Mouse (Mus musculus) kidney, embryonic 16.5 days (tissue): ENCODE data around the gene Atxn7l1. TPM values are rescaled to one million over a fixed set of nuclear protein-coding genes. Genes with fewer than 3 reads are reported as not detected.

Source experiments
- ATAC-seq: fragments of 200-750 bp; cut with Nextera tagmentation; 2 replicates; pipeline ENCODE4 v1.8.0; 2017; ENCODE audit warnings: moderate TSS enrichment; ENCODE audit not compliant: low FRiP score, low TSS enrichment
- H3K27ac ChIP-seq: fragments of 300-500 bp; sonication (generic); 2 replicates; pipeline ENCODE4 v1.5.1; 2014; ENCODE audit warnings: low read length
- H3K27me3 ChIP-seq: fragments of 300-500 bp; sonication (generic); 2 replicates; pipeline ENCODE4 v1.6.1; 2014; ENCODE audit warnings: low read length, control low read depth, mixed read lengths; ENCODE audit not compliant: insufficient read depth
- H3K36me3 ChIP-seq: fragments of 300-500 bp; sonication (generic); 2 replicates; pipeline ENCODE4 v1.6.1; 2014; ENCODE audit warnings: low read length, control low read depth, mixed read lengths; ENCODE audit not compliant: insufficient read depth
- H3K4me1 ChIP-seq: fragments of 300-500 bp; sonication (generic); 2 replicates; pipeline ENCODE4 v1.6.1; 2014; ENCODE audit warnings: low read length, control low read depth, mixed read lengths; ENCODE audit not compliant: insufficient read depth
- H3K4me2 ChIP-seq: fragments of 300-500 bp; sonication (generic); replicated peaks from 2 replicates; pipeline ENCODE4 v1.6.1; 2014; ENCODE audit warnings: low read depth, low read length
- H3K4me3 ChIP-seq: fragments of 300-500 bp; sonication (generic); 2 replicates; pipeline ENCODE4 v1.5.1; 2014; ENCODE audit warnings: mild to moderate bottlenecking, low read length
- H3K9ac ChIP-seq: fragments of 300-500 bp; sonication (generic); replicated peaks from 2 replicates; pipeline ENCODE4 v1.6.1; 2014; ENCODE audit warnings: low read length
- H3K9me3 ChIP-seq: fragments of 300-500 bp; sonication (generic); 2 replicates; pipeline ENCODE4 v1.6.1; 2016; ENCODE audit warnings: low read length, control low read depth
- WGBS: fragments of 180-500 bp; shearing (Covaris S2); extraction: QIAGEN DNeasy Blood & Tissue Kit; methylation state at CpG from one replicate; pipeline ENCODE4 v1.1.7; 2014; 5-methylcytosine and 5-hydroxymethylcytosine counted together
- polyA plus RNA-seq: library from polyadenylated mRNA; unstranded; fragments of >200 nt; fragmentation: Nextera tagmentation; extraction: Ambion mirVana; gene quantifications from 2 replicates; pipeline ENCODE4 v1.2.1, GENCODE M21; 2015

Gene Atxn7l1
- polyA plus RNA-seq, 1 experiment from 2014 or later: 9.9 TPM

DNA sequence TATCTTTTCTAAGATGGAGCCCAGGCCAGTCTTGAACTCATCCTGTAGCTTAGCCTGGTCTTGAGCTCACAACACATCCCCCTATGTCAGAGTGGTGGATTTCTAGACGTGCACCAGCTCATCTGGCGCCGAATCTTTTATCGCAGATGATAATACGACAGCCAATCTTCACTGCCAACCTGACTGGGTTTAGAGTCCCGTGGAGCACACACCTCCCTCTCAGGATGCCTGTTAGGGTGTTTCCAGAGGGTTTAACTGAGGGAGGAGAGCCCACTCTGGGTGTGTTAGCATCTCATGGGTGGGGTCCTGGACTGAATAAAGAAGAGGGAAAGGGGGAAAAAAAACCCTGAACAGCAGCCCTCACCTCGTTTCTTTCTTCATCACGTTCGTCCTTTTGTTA is 124.9 kb downstream of the Atxn7l1 start:
- 80% methylated on average over 9 of the region's 9 CpGs for WGBS
- no peaks in the 10 kb centered on the region for H3K27me3 ChIP-seq
- H3K4me1 ChIP-seq: 0 out of 2 replicates have a peak, but pooled peaks cover 9% of the 10 kb centered on the region
- H3K27ac ChIP-seq: no peak overlapping the region; the same call in 1 of the 2 replicates
- no peaks in the 10 kb centered on the region for H3K36me3 ChIP-seq
- no peak overlapping the region for H3K9ac ChIP-seq
- H3K9me3 ChIP-seq: no peaks in the 10 kb centered on the region
- no peak overlapping the region for H3K4me2 ChIP-seq
- no peak for ATAC-seq
- no peak overlapping the region for H3K4me3 ChIP-seq

DNA sequence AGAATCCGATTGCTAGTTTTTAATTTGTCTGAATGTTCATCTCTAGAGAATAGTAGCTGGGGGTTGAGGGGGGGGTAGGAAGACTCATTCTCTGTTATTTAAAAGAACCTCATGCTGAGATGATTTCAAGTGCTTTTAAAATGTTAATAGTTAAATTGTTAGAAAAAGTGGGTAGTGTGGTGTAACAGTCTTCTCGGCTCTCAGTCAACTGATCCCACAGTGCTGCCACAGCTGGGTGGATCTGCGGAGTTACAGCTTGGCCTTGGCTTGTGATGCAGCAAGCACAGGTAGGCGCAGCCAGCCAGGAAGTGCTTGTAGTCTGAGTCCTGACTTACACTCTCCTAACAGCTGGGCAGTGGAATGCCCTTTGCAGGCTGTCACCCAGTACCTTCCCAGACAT is 125.7 kb downstream of the Atxn7l1 start:
- Histone ChIP-seq H3K4me2 (no peak overlapping the region), H3K27ac (no peak overlapping the region), H3K27me3 (no peaks in the 10 kb centered on the region), H3K4me1 (0 out of 2 replicates have a peak, but pooled peaks cover 3% of the 10 kb centered on the region), H3K9me3 (no peaks in the 10 kb centered on the region), H3K36me3 (no peaks in the 10 kb centered on the region), H3K4me3 (no peak overlapping the region), H3K9ac (no peak overlapping the region)
- WGBS: 75% methylated on average over 4 of the region's 4 CpGs
- ATAC-seq: no peak

DNA sequence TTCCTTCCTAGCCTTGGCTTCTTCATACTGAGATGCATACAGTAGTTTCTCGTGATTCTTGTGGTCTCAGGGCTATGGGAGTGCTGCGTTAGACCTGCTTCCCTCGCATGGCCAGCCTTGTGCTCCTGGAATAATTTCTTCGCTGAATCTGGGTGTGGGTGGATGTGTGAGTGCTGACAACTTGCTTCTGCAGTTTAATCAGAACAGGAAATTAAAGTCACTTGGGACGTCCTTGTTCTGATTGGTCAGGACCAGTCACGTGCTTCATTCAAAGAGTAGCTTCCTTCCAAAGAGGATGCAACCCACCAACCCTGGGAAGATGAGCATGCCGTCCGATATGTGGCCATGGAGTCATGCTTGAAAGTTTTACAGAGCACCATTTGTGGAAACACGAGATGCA is 126.2 kb downstream of the Atxn7l1 start:
- 85% methylated on average over 9 of the region's 9 CpGs for WGBS
- Histone ChIP-seq H3K9me3 (no peaks in the 10 kb centered on the region), H3K27ac (no peak overlapping the region), H3K4me1 (no peaks in the 10 kb centered on the region), H3K4me3 (no peak overlapping the region), H3K36me3 (no peaks in the 10 kb centered on the region), H3K27me3 (no peaks in the 10 kb centered on the region), H3K9ac (no peak overlapping the region), H3K4me2 (no peak overlapping the region)
- no peak for ATAC-seq

DNA sequence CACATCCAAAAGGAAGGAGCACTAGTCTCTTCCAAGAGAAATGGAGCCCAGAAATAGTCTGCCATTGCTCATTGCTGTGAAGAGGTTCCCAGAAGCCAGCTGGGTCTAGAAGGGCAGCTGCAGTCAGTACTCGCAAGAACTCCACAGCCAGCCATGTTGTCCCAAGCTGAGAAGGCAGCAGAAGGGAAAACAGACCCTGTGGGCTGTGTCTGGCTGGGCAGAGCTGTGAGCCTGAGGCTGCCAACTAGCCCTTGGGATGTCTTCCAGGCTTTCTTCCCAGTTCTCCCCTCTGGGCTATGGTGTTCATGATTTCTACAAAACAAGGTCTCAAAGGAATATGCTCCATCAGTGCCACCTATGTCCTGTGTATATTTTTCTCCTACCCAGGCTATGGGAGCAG is 128.5 kb downstream of the Atxn7l1 start:
- no peak overlapping the region for H3K4me3 ChIP-seq
- H3K9ac ChIP-seq: no peak overlapping the region
- WGBS: 95% methylated on average over 1 of the region's 1 CpGs
- no peaks in the 10 kb centered on the region for H3K27me3 ChIP-seq
- no peak overlapping the region for H3K4me2 ChIP-seq
- no peaks in the 10 kb centered on the region for H3K36me3 ChIP-seq
- no peaks in the 10 kb centered on the region for H3K4me1 ChIP-seq
- H3K9me3 ChIP-seq: no peaks in the 10 kb centered on the region
- ATAC-seq: no peak
- no peak overlapping the region for H3K27ac ChIP-seq

DNA sequence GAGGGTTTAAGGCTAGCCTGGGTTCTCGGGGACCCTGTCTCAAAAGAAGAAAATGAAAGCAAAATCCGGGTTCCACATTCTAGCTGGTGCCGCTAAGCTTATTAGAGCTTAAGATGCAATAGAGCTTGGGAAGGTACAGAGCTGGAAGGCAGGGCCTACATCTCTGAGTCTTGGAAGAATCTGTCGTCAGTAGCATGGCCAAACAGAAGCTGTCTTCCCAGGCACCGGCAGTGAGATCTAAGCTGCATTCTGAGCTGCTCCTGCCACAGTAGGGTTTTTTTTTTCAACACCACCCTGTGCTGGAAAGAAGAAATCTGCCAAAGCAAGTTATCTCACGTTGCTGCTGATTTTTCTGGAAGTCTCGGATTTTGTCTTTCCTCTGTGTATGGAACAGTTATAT is 129.9 kb downstream of the Atxn7l1 start:
- Histone ChIP-seq H3K27me3 (no peaks in the 10 kb centered on the region), H3K9me3 (no peaks in the 10 kb centered on the region), H3K36me3 (no peaks in the 10 kb centered on the region), H3K4me2 (no peak overlapping the region), H3K27ac (no peak overlapping the region), H3K4me3 (no peak overlapping the region), H3K4me1 (no peaks in the 10 kb centered on the region), H3K9ac (no peak overlapping the region)
- ATAC-seq: no peak
- WGBS: 76% methylated on average over 7 of the region's 7 CpGs

DNA sequence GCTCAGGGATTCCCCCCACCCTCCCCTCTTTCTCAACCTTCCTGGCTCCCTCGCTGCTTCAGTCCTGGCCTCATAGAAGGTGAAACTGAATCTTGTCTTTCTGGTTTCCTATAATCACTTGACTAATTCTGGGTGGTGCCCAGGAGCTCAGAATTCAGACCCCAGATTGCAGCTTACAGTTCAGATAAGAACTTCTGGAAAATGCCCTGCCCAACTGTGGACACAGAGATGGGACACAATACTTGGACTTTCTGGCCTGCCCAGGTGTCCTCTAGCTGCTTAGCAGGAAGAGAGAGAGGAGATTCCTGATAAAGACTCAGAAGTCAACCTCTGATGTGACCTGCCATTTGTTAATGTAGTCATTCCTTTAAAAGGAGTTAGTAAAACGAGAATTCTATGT is 131.7 kb downstream of the Atxn7l1 start:
- Histone ChIP-seq H3K4me2 (no peak overlapping the region), H3K36me3 (no peaks in the 10 kb centered on the region), H3K27me3 (no peaks in the 10 kb centered on the region), H3K27ac (0 out of 2 replicates have a peak overlapping the region, but pooled peaks have one; percentile 1), H3K4me1 (no peaks in the 10 kb centered on the region), H3K9me3 (no peaks in the 10 kb centered on the region), H3K9ac (no peak overlapping the region), H3K4me3 (no peak overlapping the region)
- 59% methylated on average over 2 of the region's 2 CpGs for WGBS
- ATAC-seq: no peak

DNA sequence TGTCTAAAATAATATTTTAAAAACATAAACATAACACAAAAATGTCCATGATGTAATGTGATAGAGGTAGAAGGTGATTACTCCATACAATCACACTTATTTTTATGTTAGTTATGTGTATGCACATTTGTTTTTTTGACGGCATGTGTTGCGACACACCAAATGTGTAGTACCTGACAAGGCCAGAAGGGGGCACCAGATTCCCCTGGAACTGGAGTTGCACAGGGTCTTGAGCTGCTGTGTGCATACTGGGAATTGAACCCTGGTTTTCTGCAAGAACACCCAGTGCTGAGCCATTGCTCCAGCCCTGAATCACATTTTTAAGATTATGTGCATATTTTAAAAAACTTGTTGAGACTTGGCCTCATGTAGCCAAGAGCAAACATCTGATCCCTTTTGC is 133.3 kb downstream of the Atxn7l1 start:
- H3K4me2 ChIP-seq: no peak overlapping the region
- H3K9me3 ChIP-seq: no peaks in the 10 kb centered on the region
- no peak overlapping the region for H3K4me3 ChIP-seq
- no peak overlapping the region for H3K27ac ChIP-seq
- no peaks in the 10 kb centered on the region for H3K27me3 ChIP-seq
- ATAC-seq: no peak
- WGBS: 36% methylated on average over 2 of the region's 2 CpGs
- H3K4me1 ChIP-seq: peaks cover 10% of the 10 kb centered on the region
- H3K9ac ChIP-seq: no peak overlapping the region
- H3K36me3 ChIP-seq: no peaks in the 10 kb centered on the region

DNA sequence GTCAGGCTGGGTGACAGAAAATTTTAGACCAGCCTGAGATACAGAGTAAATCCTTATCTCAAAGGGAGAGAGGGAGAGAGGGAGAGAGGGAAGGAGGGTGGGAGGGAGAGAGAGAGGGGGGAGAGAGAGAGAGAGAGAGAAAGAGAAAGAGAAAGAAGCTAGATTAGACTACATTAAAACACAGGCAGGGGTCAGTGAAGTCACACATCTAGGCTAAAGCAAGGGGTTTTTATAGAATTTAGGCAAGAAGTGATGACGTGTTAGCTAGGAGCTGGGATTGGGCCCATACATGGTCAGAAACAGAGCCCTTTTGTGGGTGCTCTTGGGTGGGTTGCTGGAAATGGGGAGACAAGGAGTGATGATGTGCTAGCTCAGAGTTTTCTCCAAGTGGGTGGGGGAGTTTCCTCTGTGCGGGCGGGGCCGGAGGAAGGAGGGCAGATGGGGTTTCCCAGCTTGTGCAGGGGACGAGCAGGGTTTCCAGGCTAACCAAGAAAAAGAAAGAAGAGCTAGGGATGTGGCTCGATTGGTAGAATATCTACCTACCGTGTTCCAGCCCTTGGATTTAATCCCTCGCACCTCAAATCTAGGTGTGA is 136.9 kb downstream of the Atxn7l1 start:
- WGBS: 76% methylated on average over 8 of the region's 8 CpGs
- no peak overlapping the region for H3K4me3 ChIP-seq
- no peak overlapping the region for H3K27ac ChIP-seq
- ATAC-seq: no peak
- peaks cover 31% of the 10 kb centered on the region for H3K4me1 ChIP-seq
- no peak overlapping the region for H3K9ac ChIP-seq
- no peaks in the 10 kb centered on the region for H3K9me3 ChIP-seq
- H3K27me3 ChIP-seq: no peaks in the 10 kb centered on the region
- no peak overlapping the region for H3K4me2 ChIP-seq
- no peaks in the 10 kb centered on the region for H3K36me3 ChIP-seq

DNA sequence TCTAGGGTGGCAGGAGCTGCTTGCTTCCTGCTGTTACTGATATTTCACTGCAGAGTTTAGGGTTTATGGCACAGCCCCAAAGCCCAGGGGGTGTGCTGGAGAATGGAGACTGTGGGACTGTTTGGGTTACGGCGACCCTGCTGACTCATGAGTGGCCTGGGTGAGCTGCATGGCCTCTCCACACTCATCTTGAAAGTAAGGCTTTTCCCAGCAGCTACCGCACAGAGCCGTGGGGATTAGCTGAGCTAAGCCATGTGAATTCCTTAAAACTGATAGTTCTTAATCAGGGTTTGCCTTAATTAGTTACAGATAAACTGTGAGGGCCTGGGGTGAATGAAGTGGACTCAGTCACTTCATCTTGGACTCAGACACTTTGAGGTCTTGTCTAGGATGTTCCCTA is 137.9 kb downstream of the Atxn7l1 start:
- no peaks in the 10 kb centered on the region for H3K36me3 ChIP-seq
- H3K9ac ChIP-seq: no peak overlapping the region
- H3K4me1 ChIP-seq: peaks cover 31% of the 10 kb centered on the region
- ATAC-seq: peak; percentile 52; the same call in 1 of the 2 replicates
- WGBS: 46% methylated on average over 4 of the region's 4 CpGs
- no peak overlapping the region for H3K4me2 ChIP-seq
- no peaks in the 10 kb centered on the region for H3K9me3 ChIP-seq
- peak overlapping the region; percentile 25; the same call in 1 of the 2 replicates for H3K27ac ChIP-seq
- no peaks in the 10 kb centered on the region for H3K27me3 ChIP-seq
- H3K4me3 ChIP-seq: no peak overlapping the region

DNA sequence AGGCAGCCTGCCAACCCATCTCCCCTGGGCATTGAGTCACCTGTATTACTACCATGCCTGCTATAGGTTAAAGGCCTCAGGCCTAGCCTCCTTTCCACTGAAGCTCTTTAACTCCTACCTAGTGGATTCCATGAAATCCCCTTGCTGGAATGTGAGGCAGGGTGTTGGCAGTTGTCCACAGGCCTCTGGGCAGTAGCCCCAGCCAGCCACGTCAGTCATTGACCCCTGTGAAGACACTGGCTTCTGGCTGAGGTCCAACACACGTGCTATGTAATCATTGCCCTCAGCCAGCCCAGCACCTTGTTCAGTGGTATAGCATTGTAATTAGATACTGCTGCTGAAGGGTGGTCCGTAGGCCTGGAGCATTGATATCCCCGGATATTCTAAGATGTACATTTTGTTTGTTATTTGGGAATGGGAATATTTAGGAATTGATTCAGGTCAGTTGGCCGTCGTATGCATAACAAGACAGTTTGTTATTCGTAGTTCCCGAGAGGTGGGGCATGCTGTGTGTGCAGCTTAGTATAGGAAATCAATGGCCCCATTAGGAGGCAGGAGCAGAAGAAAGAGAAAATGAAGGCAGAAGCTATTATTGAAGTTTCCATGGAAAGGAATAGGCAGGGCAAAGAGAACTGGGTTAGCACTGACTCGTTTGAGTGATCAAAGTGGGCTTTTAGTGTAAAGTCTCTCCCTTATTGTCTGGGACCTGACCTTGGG is 138.6 kb downstream of the Atxn7l1 start:
- Histone ChIP-seq H3K4me3 (no peak overlapping the region), H3K9me3 (no peaks in the 10 kb centered on the region), H3K9ac (no peak overlapping the region), H3K27ac (no peak overlapping the region), H3K27me3 (no peaks in the 10 kb centered on the region), H3K4me2 (no peak overlapping the region), H3K4me1 (peaks cover 31% of the 10 kb centered on the region), H3K36me3 (no peaks in the 10 kb centered on the region)
- WGBS: 42% methylated on average over 9 of the region's 9 CpGs
- peak; percentile 79 for ATAC-seq
